Mouse (Mus musculus): ENCODE measurements at regions not wholly inside any gene's neighbourhood (a gene's known extent, or its start where the extent isn't known, plus 50 kb on each side); places are given as distances from the start of the nearest gene placed in this dataset.
"Not testable (repeated sequence)": the region's sequence is repeated elsewhere in the genome, so short reads cannot be mapped to it uniquely, and the experiment has no call there.

DNA sequence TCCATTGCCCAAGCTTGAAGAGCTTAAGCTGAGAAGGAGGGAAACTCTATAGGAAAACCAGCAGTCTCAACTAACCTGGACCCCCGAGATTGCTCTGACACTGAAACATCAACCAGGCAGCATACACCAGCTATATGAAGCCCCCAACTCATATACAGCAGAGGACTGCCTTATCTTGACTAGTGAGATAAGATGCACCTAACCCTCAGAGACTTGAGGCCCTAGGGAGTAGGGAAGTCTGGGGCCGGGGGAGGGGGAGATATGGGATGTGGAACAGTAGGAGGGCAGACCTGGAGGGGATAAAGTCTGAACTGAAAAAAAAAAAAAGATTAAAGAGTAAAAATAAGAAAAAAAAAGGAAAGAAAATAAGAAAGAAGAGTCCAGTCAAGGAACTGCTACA lies 540.5 kb upstream of the Pkdcc start:
- no peaks in the 10 kb centered on the region for H3K27me3 ChIP-seq (ENCODE audit: insufficient read depth, low read length)
- 69% methylated on average over 2 of the region's 2 CpGs for WGBS (ENCODE audit: insufficient replicate concordance)
- DNase-seq (no peak), ATAC-seq (no peak)
- H3K4me1 ChIP-seq (ENCODE audit: insufficient read depth) = no peaks in the 10 kb centered on the region
- H3K9ac ChIP-seq (replicated peaks) = no peak overlapping the region
- H3K9me3 ChIP-seq (ENCODE audit: low read length) = no peaks in the 10 kb centered on the region
- no peak overlapping the region for H3K4me2 ChIP-seq (ENCODE audit: low read depth, low read length)
- no peaks in the 10 kb centered on the region for H3K36me3 ChIP-seq (replicated peaks; ENCODE audit: insufficient read depth, low read length)
- H3K4me3 ChIP-seq (ENCODE audit: low read depth, low read length) = no peak overlapping the region
- no peak for TF ChIP-seq EP300 (IDR thresholded peaks at IDR 0.05; ENCODE audit: low read depth)
- no peak for TF ChIP-seq CTCF (IDR thresholded peaks at IDR 0.05; ENCODE audit: low read depth)
- H3K27ac ChIP-seq (ENCODE audit: low read depth) = no peak overlapping the region

DNA sequence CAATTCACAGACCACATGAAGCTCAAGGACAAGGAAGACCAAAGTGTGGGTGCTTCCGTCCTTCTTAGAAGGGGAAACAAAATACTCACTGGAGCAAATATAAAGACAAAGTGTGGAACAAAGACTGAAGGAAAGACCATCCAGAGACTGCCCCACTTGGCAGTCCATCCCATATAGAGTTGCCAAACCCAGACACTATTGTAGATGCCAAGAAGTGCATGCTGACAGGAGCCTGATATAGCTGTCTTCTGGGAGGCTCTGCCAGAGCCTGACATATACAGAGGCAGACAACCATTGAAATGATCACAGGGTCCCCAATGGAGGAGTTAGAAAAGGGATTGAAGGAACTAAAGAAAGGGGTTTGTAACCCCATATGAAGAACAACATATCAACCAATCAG lies 548.5 kb upstream of the Pkdcc start:
- not testable (repeated sequence) for H3K27me3 ChIP-seq (ENCODE audit: insufficient read depth, low read length); ATAC-seq; H3K4me3 ChIP-seq (ENCODE audit: low read depth, low read length); H3K4me2 ChIP-seq (ENCODE audit: low read depth, low read length); H3K4me1 ChIP-seq (ENCODE audit: insufficient read depth); H3K36me3 ChIP-seq (replicated peaks; ENCODE audit: insufficient read depth, low read length); H3K9ac ChIP-seq (replicated peaks); DNase-seq; H3K27ac ChIP-seq (ENCODE audit: low read depth); H3K9me3 ChIP-seq (ENCODE audit: low read length)
- 84% methylated on average over 1 of the region's 1 CpGs for WGBS (ENCODE audit: insufficient replicate concordance)

DNA sequence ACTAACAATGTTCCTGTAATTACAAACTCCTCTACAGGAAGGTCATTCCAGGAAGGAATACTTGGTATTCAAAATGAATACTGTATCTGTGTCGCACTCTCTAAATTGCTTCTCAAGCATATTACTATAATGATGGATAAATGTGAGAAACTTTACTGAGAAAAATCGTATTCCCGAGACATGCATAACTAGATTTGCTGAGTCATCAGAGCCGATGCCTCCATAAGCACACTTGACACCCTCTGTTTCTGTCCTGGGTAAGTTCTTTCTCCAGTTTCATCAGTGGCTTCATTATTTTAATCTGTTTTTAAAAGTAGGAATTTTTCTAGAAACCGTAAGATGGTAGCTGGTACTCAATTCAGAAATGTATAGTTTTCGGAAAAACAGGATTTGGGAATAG lies 550.7 kb upstream of the Pkdcc start:
- H3K9me3 ChIP-seq (ENCODE audit: low read length) = no peaks in the 10 kb centered on the region
- no peaks in the 10 kb centered on the region for H3K4me1 ChIP-seq (ENCODE audit: insufficient read depth)
- TF ChIP-seq EP300 (IDR thresholded peaks at IDR 0.05; ENCODE audit: low read depth) (no peak), CTCF (IDR thresholded peaks at IDR 0.05; ENCODE audit: low read depth) (no peak)
- no peak overlapping the region for H3K4me2 ChIP-seq (ENCODE audit: low read depth, low read length)
- no peak overlapping the region for H3K4me3 ChIP-seq (ENCODE audit: low read depth, low read length)
- H3K36me3 ChIP-seq (replicated peaks; ENCODE audit: insufficient read depth, low read length) = no peaks in the 10 kb centered on the region
- WGBS (ENCODE audit: insufficient replicate concordance) = 84% methylated on average over 6 of the region's 6 CpGs
- no peak overlapping the region for H3K9ac ChIP-seq (replicated peaks)
- H3K27me3 ChIP-seq (ENCODE audit: insufficient read depth, low read length) = no peaks in the 10 kb centered on the region
- DNase-seq = no peak
- no peak for ATAC-seq
- no peak overlapping the region for H3K27ac ChIP-seq (ENCODE audit: low read depth)

DNA sequence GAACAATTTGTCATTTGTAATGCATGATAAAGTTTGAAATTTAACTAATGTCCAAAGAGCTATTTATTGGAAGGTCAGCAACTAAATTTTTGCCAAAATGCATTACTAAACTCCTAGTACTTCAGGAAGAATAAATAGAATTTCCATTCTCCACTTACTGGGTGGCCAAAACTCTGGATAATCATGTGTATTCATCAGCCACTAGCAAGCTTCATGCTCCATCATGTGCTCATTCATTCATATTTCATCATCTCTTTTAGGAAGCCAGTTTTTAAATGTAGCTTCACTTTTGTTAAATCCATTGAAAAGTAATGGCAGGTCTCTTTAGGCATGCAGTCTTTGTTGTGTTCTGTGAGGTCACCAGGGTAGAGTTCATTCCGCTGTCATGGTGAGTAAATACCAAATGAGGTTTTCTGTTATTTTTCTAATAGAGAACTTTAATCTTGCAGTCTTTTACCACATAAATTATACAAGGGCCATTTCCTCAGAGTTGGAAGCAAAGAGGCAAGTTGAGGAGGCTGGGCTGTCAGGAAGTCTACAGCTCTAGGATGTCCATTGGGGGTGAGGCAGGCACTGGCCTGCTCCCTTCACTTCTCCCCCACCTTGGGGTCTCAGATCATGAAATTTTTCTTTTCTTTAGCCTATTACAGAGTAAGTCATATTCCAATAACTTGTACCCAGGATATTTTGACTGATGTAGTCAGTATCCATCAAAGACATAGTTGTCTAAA lies 578.5 kb upstream of the Pkdcc start:
- no peak for ATAC-seq
- no peaks in the 10 kb centered on the region for H3K36me3 ChIP-seq (replicated peaks; ENCODE audit: insufficient read depth, low read length)
- H3K9me3 ChIP-seq (ENCODE audit: low read length) = no peaks in the 10 kb centered on the region
- no peak overlapping the region for H3K4me3 ChIP-seq (ENCODE audit: low read depth, low read length)
- no peak for TF ChIP-seq EP300 (IDR thresholded peaks at IDR 0.05; ENCODE audit: low read depth)
- TF ChIP-seq CTCF (IDR thresholded peaks at IDR 0.05; ENCODE audit: low read depth) = no peak
- no peak overlapping the region for H3K27ac ChIP-seq (ENCODE audit: low read depth)
- no peak overlapping the region for H3K4me2 ChIP-seq (ENCODE audit: low read depth, low read length)
- no peaks in the 10 kb centered on the region for H3K4me1 ChIP-seq (ENCODE audit: insufficient read depth)
- H3K9ac ChIP-seq (replicated peaks) = no peak overlapping the region
- WGBS (ENCODE audit: insufficient replicate concordance) = 88% methylated on average over 1 of the region's 1 CpGs
- DNase-seq = no peak
- H3K27me3 ChIP-seq (ENCODE audit: insufficient read depth, low read length) = no peaks in the 10 kb centered on the region

GRCm38 (mm10) chr17:82635849-82636248 lies 579.2 kb upstream of the Pkdcc start:
- no peaks in the 10 kb centered on the region for H3K36me3 ChIP-seq (replicated peaks; ENCODE audit: insufficient read depth, low read length)
- no peak overlapping the region for H3K27ac ChIP-seq (ENCODE audit: low read depth)
- DNase-seq (no peak), ATAC-seq (no peak)
- H3K4me2 ChIP-seq (ENCODE audit: low read depth, low read length) = no peak overlapping the region
- H3K27me3 ChIP-seq (ENCODE audit: insufficient read depth, low read length) = no peaks in the 10 kb centered on the region
- no peak for TF ChIP-seq EP300 (IDR thresholded peaks at IDR 0.05; ENCODE audit: low read depth)
- no peak overlapping the region for H3K9ac ChIP-seq (replicated peaks)
- 65% methylated on average over 4 of the region's 4 CpGs for WGBS (ENCODE audit: insufficient replicate concordance)
- H3K4me3 ChIP-seq (ENCODE audit: low read depth, low read length) = no peak overlapping the region
- no peaks in the 10 kb centered on the region for H3K9me3 ChIP-seq (ENCODE audit: low read length)
- no peaks in the 10 kb centered on the region for H3K4me1 ChIP-seq (ENCODE audit: insufficient read depth)

DNA sequence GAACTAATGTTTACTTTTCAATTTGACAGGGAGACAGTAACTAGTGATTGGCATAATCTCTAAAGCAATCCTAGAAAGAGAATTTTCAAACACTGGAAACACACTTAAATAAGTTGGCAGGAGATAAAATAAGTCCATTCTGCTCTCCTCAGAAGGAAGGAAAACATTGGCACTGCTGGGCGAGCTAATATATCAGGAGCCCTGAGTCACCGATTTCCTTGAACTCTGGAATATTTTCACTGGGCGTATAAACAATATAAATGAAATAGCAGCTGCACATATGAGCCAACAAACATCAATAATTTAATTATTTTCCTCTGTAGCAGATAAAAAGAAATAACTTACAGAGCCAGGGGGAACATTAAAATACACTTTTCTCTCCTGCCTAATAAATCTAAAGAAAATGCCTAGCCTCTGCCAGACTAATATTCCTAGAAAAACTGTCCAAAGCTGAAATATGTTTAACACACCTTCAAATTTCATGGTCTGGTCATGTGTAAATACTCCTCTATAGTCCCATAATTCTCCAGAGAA lies 608.4 kb upstream of the Pkdcc start:
- H3K27me3 ChIP-seq (ENCODE audit: insufficient read depth, low read length) = no peaks in the 10 kb centered on the region
- no peak for TF ChIP-seq EP300 (IDR thresholded peaks at IDR 0.05; ENCODE audit: low read depth)
- no peak for TF ChIP-seq CTCF (IDR thresholded peaks at IDR 0.05; ENCODE audit: low read depth)
- no peaks in the 10 kb centered on the region for H3K36me3 ChIP-seq (replicated peaks; ENCODE audit: insufficient read depth, low read length)
- 77% methylated on average over 3 of the region's 3 CpGs for WGBS (ENCODE audit: insufficient replicate concordance)
- no peak overlapping the region for H3K9ac ChIP-seq (replicated peaks)
- no peak overlapping the region for H3K4me3 ChIP-seq (ENCODE audit: low read depth, low read length)
- H3K27ac ChIP-seq (ENCODE audit: low read depth) = no peak overlapping the region
- DNase-seq = no peak
- no peak overlapping the region for H3K4me2 ChIP-seq (ENCODE audit: low read depth, low read length)
- H3K9me3 ChIP-seq (ENCODE audit: low read length) = no peaks in the 10 kb centered on the region
- ATAC-seq = no peak
- H3K4me1 ChIP-seq (ENCODE audit: insufficient read depth) = no peaks in the 10 kb centered on the region

Measured in liver, postnatal 0 days (tissue).